Mouse (Mus musculus): ENCODE measurements at regions not wholly inside any gene's neighbourhood (a gene's known extent, or its start where the extent isn't known, plus 50 kb on each side); places are given as distances from the start of the nearest gene placed in this dataset.
A peak's percentile ranks its signal among the peaks of the same experiment; 100 is the strongest.

- Histone ChIP-seq H3K4me1 (ENCODE audit: control insufficient read depth, insufficient read depth, low read length) (no peaks in the 10 kb centered on the region; the same call in 1 of the 2 replicates), H3K27ac (ENCODE audit: control insufficient read depth, insufficient read depth, low read depth, low read length, poor library complexity) (no peak overlapping the region), H3K4me3 (replicated peaks; ENCODE audit: control insufficient read depth, low read depth, low read length) (no peak overlapping the region)
- WGBS: 35% methylated on average over 16 of the region's 16 CpGs
- TF ChIP-seq CTCF (IDR thresholded peaks at IDR 0.05; ENCODE audit: control insufficient read depth, insufficient read depth, low read length): no peak
- no peak for TF ChIP-seq POLR2A (IDR thresholded peaks at IDR 0.05; ENCODE audit: borderline replicate concordance, control insufficient read depth, low read depth, low read length)
Measured at GRCm38 (mm10) chr1:78008811-78009410, 188.0 kb downstream of the Pax3 start.

DNA sequence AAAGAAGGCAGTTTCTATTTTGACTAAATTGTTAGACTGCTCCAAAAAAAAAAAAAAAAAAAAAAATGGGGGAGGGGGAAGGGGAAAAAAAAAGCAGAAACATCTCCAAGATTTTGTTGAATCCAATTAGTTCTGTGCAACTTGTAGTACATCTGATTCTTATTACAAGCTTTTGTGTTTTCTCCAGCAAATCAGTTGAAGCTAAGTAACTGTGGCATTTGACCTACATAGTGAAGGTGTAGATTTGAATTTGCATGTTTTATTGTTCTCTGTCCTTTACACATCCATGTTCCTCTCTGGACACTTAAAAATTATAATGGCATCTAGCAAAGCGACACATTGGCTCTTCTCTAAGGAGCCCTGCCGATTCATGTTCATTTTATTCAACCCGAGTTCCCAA lies 192.6 kb downstream of the Pax3 start:
- no peak for TF ChIP-seq CTCF (IDR thresholded peaks at IDR 0.05; ENCODE audit: control insufficient read depth, insufficient read depth, low read length)
- TF ChIP-seq POLR2A (IDR thresholded peaks at IDR 0.05; ENCODE audit: borderline replicate concordance, control insufficient read depth, low read depth, low read length): no peak
- WGBS: 85% methylated on average over 3 of the region's 3 CpGs
- H3K27ac ChIP-seq (ENCODE audit: control insufficient read depth, insufficient read depth, low read depth, low read length, poor library complexity): no peak overlapping the region
- no peaks in the 10 kb centered on the region for H3K4me1 ChIP-seq (ENCODE audit: control insufficient read depth, insufficient read depth, low read length)
- no peak overlapping the region for H3K4me3 ChIP-seq (replicated peaks; ENCODE audit: control insufficient read depth, low read depth, low read length)

DNA sequence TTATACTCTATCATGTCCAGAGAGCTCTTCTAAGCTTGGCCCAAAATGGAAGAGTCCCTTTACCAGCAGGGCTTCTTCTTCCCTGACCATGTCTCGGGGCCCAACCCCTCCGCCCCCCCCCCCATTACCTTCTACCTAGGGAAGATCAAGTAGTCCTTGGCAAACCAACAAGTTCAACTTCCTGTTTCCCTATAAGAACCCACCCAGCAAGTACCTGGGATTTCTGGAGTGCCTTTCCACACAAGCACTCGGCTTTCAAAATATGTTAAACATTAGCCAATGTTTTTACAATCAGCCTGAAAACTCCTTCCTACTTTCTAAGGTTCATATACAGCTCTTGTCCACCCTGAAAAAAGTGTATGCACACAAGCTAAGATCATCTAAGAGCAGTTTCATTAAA lies 198.2 kb downstream of the Pax3 start:
- Histone ChIP-seq H3K4me3 (replicated peaks; ENCODE audit: control insufficient read depth, low read depth, low read length) (no peak overlapping the region), H3K27ac (ENCODE audit: control insufficient read depth, insufficient read depth, low read depth, low read length, poor library complexity) (no peak overlapping the region), H3K4me1 (ENCODE audit: control insufficient read depth, insufficient read depth, low read length) (no peaks in the 10 kb centered on the region)
- WGBS: 66% methylated on average over 3 of the region's 3 CpGs
- TF ChIP-seq CTCF (IDR thresholded peaks at IDR 0.05; ENCODE audit: control insufficient read depth, insufficient read depth, low read length): no peak
- TF ChIP-seq POLR2A (IDR thresholded peaks at IDR 0.05; ENCODE audit: borderline replicate concordance, control insufficient read depth, low read depth, low read length): no peak

- H3K4me3 ChIP-seq (replicated peaks; ENCODE audit: control insufficient read depth, low read depth, low read length): no peak overlapping the region
- H3K4me1 ChIP-seq (ENCODE audit: control insufficient read depth, insufficient read depth, low read length): no peaks in the 10 kb centered on the region
- no peak overlapping the region for H3K27ac ChIP-seq (ENCODE audit: control insufficient read depth, insufficient read depth, low read depth, low read length, poor library complexity)
- 66% methylated on average over 4 of the region's 4 CpGs for WGBS
- no peak for TF ChIP-seq CTCF (IDR thresholded peaks at IDR 0.05; ENCODE audit: control insufficient read depth, insufficient read depth, low read length)
- TF ChIP-seq POLR2A (IDR thresholded peaks at IDR 0.05; ENCODE audit: borderline replicate concordance, control insufficient read depth, low read depth, low read length): no peak
Measured at GRCm38 (mm10) chr1:77981528-77981927, 215.4 kb downstream of the Pax3 start.

DNA sequence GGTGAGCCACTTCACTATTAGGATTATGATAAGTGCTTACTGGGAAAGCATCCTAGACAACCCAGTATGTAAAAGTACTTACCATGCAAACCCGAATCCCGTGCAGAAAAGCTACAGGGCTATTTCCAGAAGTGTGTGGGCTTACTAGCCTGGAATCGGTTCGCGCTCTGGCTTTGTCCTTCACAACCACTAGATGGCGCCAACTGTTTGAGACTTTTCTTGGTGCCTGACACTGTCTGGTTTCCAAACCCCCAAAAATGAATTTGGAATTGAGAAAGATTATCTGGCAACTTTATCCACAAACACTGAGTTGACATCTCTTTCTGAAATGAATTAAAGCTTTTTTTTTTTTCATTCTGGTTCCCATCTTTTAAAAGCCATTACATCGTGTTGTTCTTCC lies 218.2 kb downstream of the Pax3 start:
- H3K4me3 ChIP-seq (replicated peaks; ENCODE audit: control insufficient read depth, low read depth, low read length): no peak overlapping the region
- TF ChIP-seq POLR2A (IDR thresholded peaks at IDR 0.05; ENCODE audit: borderline replicate concordance, control insufficient read depth, low read depth, low read length) (no peak), CTCF (IDR thresholded peaks at IDR 0.05; ENCODE audit: control insufficient read depth, insufficient read depth, low read length) (peak; percentile 58)
- 5% methylated on average over 7 of the region's 7 CpGs for WGBS
- H3K4me1 ChIP-seq (ENCODE audit: control insufficient read depth, insufficient read depth, low read length): no peaks in the 10 kb centered on the region
- H3K27ac ChIP-seq (ENCODE audit: control insufficient read depth, insufficient read depth, low read depth, low read length, poor library complexity): no peak overlapping the region

- no peak overlapping the region for H3K4me3 ChIP-seq (replicated peaks; ENCODE audit: control insufficient read depth, low read depth, low read length)
- WGBS: 89% methylated on average over 18 of the region's 18 CpGs
Measured at GRCm38 (mm10) chr1:77975941-77976340, 221.0 kb downstream of the Pax3 start.

GRCm38 (mm10) chr1:77972301-77972717 lies 224.6 kb downstream of the Pax3 start:
- TF ChIP-seq CTCF (IDR thresholded peaks at IDR 0.05; ENCODE audit: control insufficient read depth, insufficient read depth, low read length): no peak
- no peak for TF ChIP-seq POLR2A (IDR thresholded peaks at IDR 0.05; ENCODE audit: borderline replicate concordance, control insufficient read depth, low read depth, low read length)
- Histone ChIP-seq H3K4me1 (ENCODE audit: control insufficient read depth, insufficient read depth, low read length) (no peaks in the 10 kb centered on the region), H3K27ac (ENCODE audit: control insufficient read depth, insufficient read depth, low read depth, low read length, poor library complexity) (no peak overlapping the region), H3K4me3 (replicated peaks; ENCODE audit: control insufficient read depth, low read depth, low read length) (no peak overlapping the region)
- 26% methylated on average over 9 of the region's 9 CpGs for WGBS

More at GRCm38 (mm10) chr1:77975941-77976340, 221.0 kb downstream of the Pax3 start:
- Histone ChIP-seq H3K27ac (ENCODE audit: control insufficient read depth, insufficient read depth, low read depth, low read length, poor library complexity) (no peak overlapping the region), H3K4me1 (ENCODE audit: control insufficient read depth, insufficient read depth, low read length) (no peaks in the 10 kb centered on the region)
- TF ChIP-seq POLR2A (IDR thresholded peaks at IDR 0.05; ENCODE audit: borderline replicate concordance, control insufficient read depth, low read depth, low read length): no peak
- no peak for TF ChIP-seq CTCF (IDR thresholded peaks at IDR 0.05; ENCODE audit: control insufficient read depth, insufficient read depth, low read length)

DNA sequence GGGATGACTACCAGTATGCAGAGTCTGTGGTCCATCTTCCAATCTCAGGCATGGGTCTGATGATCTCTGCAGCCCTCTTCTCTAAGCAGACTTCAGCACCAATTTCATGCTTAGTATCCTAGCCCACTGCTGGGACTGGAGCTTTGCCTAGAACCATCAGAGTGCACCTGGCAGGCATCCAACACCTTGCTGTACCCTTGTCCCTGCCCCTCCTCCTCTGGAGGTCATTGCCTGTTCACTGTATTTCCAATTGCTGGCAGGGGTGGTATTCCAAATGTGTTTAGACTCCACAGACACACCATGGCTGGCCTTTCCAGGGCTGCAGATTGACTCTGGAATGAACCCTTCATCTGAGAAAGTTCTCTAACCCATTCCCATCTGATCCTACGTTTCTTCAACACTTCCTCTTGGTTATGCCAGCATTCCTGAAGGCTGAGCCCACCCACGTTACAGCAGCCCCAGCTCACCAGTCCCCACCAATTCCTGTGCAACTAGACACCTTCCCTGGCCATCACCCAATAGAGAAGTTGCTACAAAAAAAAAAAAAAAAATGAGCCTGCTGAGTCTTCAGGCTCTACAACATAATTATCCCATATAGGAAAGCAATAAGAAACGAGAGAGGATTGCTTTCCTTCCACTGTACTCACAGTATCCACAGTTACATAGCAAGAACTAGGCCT lies 232.1 kb downstream of the Pax3 start:
- Histone ChIP-seq H3K27ac (ENCODE audit: control insufficient read depth, insufficient read depth, low read depth, low read length, poor library complexity) (no peak overlapping the region), H3K4me3 (replicated peaks; ENCODE audit: control insufficient read depth, low read depth, low read length) (no peak overlapping the region), H3K4me1 (ENCODE audit: control insufficient read depth, insufficient read depth, low read length) (no peaks in the 10 kb centered on the region)
- WGBS: 34% methylated on average over 3 of the region's 3 CpGs
- no peak for TF ChIP-seq CTCF (IDR thresholded peaks at IDR 0.05; ENCODE audit: control insufficient read depth, insufficient read depth, low read length)
- TF ChIP-seq POLR2A (IDR thresholded peaks at IDR 0.05; ENCODE audit: borderline replicate concordance, control insufficient read depth, low read depth, low read length): no peak
